Mouse (Mus musculus): ENCODE data around the gene Wdr45b. TPM values are rescaled to one million over a fixed set of nuclear protein-coding genes. Genes with fewer than 3 reads are reported as not detected.

The Wdr45b gene
- polyA plus RNA-seq, 1 experiment from 2014 or later, result 84.8 TPM

GRCm38 (mm10) chr11:121277516-121277915 lies 76.7 kb downstream of the Wdr45b start:
- no peak overlapping the region for H3K4me3 ChIP-seq (ENCODE audit: low read depth, low read length)
- no peaks in the 10 kb centered on the region for H3K9me3 ChIP-seq (replicated peaks; ENCODE audit: control insufficient read depth, low read length)
- H3K9ac ChIP-seq (ENCODE audit: low read depth, low read length), result no peak overlapping the region
- H3K27me3 ChIP-seq (ENCODE audit: control insufficient read depth, insufficient read depth, low read length), result no peaks in the 10 kb centered on the region
- no peak for ATAC-seq (replicated peaks; ENCODE audit: insufficient number of reproducible peaks, low FRiP score, low TSS enrichment)
- no peaks in the 10 kb centered on the region; the same call in 1 of the 2 replicates for H3K36me3 ChIP-seq (ENCODE audit: control insufficient read depth, insufficient read depth, low read length)
- peaks cover 21% of the 10 kb centered on the region for H3K4me1 ChIP-seq (ENCODE audit: control insufficient read depth, insufficient read depth, low read length)
- no peak overlapping the region for H3K4me2 ChIP-seq
- no peak overlapping the region for H3K27ac ChIP-seq (ENCODE audit: low read depth, low read length)
- 84% methylated on average over 8 of the region's 8 CpGs for WGBS (ENCODE audit: insufficient replicate concordance)

Small RNAs within 50 kb of the gene (microRNA-seq; reads per million reads assigned to microRNA genes)
- gene Mir7236 (ENCODE audit: borderline number of aligned reads), result 0.27 reads per million

Other genes with a start within 250 kb of the Wdr45b start
- not detected in 2 replicates for gene Tex19.2, start 235.8 kb downstream of the Wdr45b start, polyA plus RNA-seq (2014; fragmentation: Nextera tagmentation; extraction: Ambion mirVana)
- 0.14 and 0.20 TPM in 2 replicates for gene Tex19.1, start 208.3 kb downstream of the Wdr45b start, polyA plus RNA-seq (2014; fragmentation: Nextera tagmentation; extraction: Ambion mirVana)
- gene Uts2r, start 194.2 kb downstream of the Wdr45b start, polyA plus RNA-seq (2014; fragmentation: Nextera tagmentation; extraction: Ambion mirVana), result not detected in 2 replicates
- gene Hexdc, start 150.0 kb downstream of the Wdr45b start, polyA plus RNA-seq (2014; fragmentation: Nextera tagmentation; extraction: Ambion mirVana), result 6.2 and 7.9 TPM in 2 replicates
- gene Ogfod3, start 149.7 kb downstream of the Wdr45b start, polyA plus RNA-seq (2014; fragmentation: Nextera tagmentation; extraction: Ambion mirVana), result 25.3 and 29.9 TPM in 2 replicates
- gene Cybc1, start 125.1 kb downstream of the Wdr45b start, polyA plus RNA-seq (2014; fragmentation: Nextera tagmentation; extraction: Ambion mirVana), result 20.5 and 21.7 TPM in 2 replicates
- 51.3 and 61.0 TPM in 2 replicates for gene Narf, start 117.2 kb downstream of the Wdr45b start, polyA plus RNA-seq (2014; fragmentation: Nextera tagmentation; extraction: Ambion mirVana)
- 8.4 and 8.6 TPM in 2 replicates for gene Foxk2, start 94.5 kb downstream of the Wdr45b start, polyA plus RNA-seq (2014; fragmentation: Nextera tagmentation; extraction: Ambion mirVana)
- gene Rab40b, start 33.8 kb upstream of the Wdr45b start, polyA plus RNA-seq (2014; fragmentation: Nextera tagmentation; extraction: Ambion mirVana), result 3.4 and 4.5 TPM in 2 replicates
- 4.1 and 4.8 TPM in 2 replicates for gene Fn3krp, start 67.0 kb upstream of the Wdr45b start, polyA plus RNA-seq (2014; fragmentation: Nextera tagmentation; extraction: Ambion mirVana)
- gene Fn3k, start 80.5 kb upstream of the Wdr45b start, polyA plus RNA-seq (2014; fragmentation: Nextera tagmentation; extraction: Ambion mirVana), result 4.5 and 6.2 TPM in 2 replicates
- 16.5 and 22.3 TPM in 2 replicates for gene Tbcd, start 97.5 kb upstream of the Wdr45b start, polyA plus RNA-seq (2014; fragmentation: Nextera tagmentation; extraction: Ambion mirVana)
- gene Zfp750, start 164.9 kb upstream of the Wdr45b start, polyA plus RNA-seq (2014; fragmentation: Nextera tagmentation; extraction: Ambion mirVana), result 0.19 TPM in 1 of 2 replicates, not detected in the other

All from heart, embryonic 11.5 days (tissue).